Comparison of ENCODE assay signal across 8 mouse cellular contexts in genomic region chr14:118922251-118922650, GRCm38 (mm10). TPM values are rescaled to one million over a fixed set of nuclear protein-coding genes. Genes with fewer than 3 reads are reported as not detected.
DNase-seq lines count a peak whose midpoint lies in the region; ATAC-seq lines count a peak whose summit lies in the region.

No protein-coding gene starts in this region.

- H3K9ac ChIP-seq in heart, embryonic 12.5 days = peak overlapping the region; percentile 46
- H3K9ac ChIP-seq in forebrain, embryonic 14.5 days (ENCODE audit: low read length) = peak overlapping the region; percentile 67
- no peak overlapping the region for H3K9ac ChIP-seq in liver, embryonic 15.5 days

- no peak for DNase-seq in heart, postnatal 25 days (ENCODE audit: low spot score)
- peak; percentile 14 for DNase-seq in ES-CJ7 (ENCODE audit: low read depth, low spot score)
- peak; percentile 42 for DNase-seq in forebrain, embryonic 14.5 days (ENCODE audit: low spot score)
- DNase-seq in layer of hippocampus, postnatal 25 days (ENCODE audit: extremely low spot score in 1 of 2, low spot score in 1 of 2) = no peak
- no peak for DNase-seq in urinary bladder, postnatal 14 days (ENCODE audit: low spot score)
- DNase-seq in adrenal gland, postnatal 25 days = no peak

- intact Hi-C loops in heart, postnatal 25 days (cut with DNase I) = no loop called here

- H3K36me3 ChIP-seq in heart, embryonic 12.5 days = peaks cover 6% of the 10 kb centered on the region; the same call in 1 of the 2 replicates
- H3K36me3 ChIP-seq in forebrain, embryonic 14.5 days (ENCODE audit: control insufficient read depth, insufficient read depth, low read length) = peaks cover 18% of the 10 kb centered on the region; the same call in 1 of the 2 replicates
- no peaks in the 10 kb centered on the region for H3K36me3 ChIP-seq in liver, embryonic 15.5 days (replicated peaks)

- H3K4me3 ChIP-seq in heart, embryonic 12.5 days = peak overlapping the region; percentile 43
- H3K4me3 ChIP-seq in forebrain, embryonic 14.5 days (ENCODE audit: low read depth, low read length) = peak overlapping the region; percentile 57
- peak overlapping the region; percentile 37 for H3K4me3 ChIP-seq in liver, embryonic 15.5 days (replicated peaks)

- peak overlapping the region; percentile 83 for H3K4me2 ChIP-seq in heart, embryonic 12.5 days
- peak overlapping the region; percentile 61 for H3K4me2 ChIP-seq in forebrain, embryonic 14.5 days (ENCODE audit: low read length)
- H3K4me2 ChIP-seq in liver, embryonic 15.5 days = peak overlapping the region; percentile 58

- WGBS in heart, embryonic 12.5 days = 26% methylated on average over 22 of the region's 22 CpGs
- 29% methylated on average over 22 of the region's 22 CpGs for WGBS in forebrain, embryonic 14.5 days
- 22% methylated on average over 22 of the region's 22 CpGs for WGBS in liver, embryonic 15.5 days (ENCODE audit: insufficient replicate concordance)

- H3K27ac ChIP-seq in heart, embryonic 12.5 days (ENCODE audit: poor library complexity, severe bottlenecking) = no peak overlapping the region
- H3K27ac ChIP-seq in forebrain, embryonic 14.5 days (ENCODE audit: low read depth, low read length) = no peak overlapping the region
- H3K27ac ChIP-seq in liver, embryonic 15.5 days (replicated peaks) = no peak overlapping the region

- peaks cover 20% of the 10 kb centered on the region; the same call in 1 of the 2 replicates for H3K27me3 ChIP-seq in heart, embryonic 12.5 days (replicated peaks)
- H3K27me3 ChIP-seq in forebrain, embryonic 14.5 days (replicated peaks; ENCODE audit: control insufficient read depth, insufficient read depth, low read length) = no peaks in the 10 kb centered on the region
- H3K27me3 ChIP-seq in liver, embryonic 15.5 days = peaks cover 70% of the 10 kb centered on the region

- H3K4me1 ChIP-seq in heart, embryonic 12.5 days (replicated peaks) = peaks cover 25% of the 10 kb centered on the region
- H3K4me1 ChIP-seq in forebrain, embryonic 14.5 days (ENCODE audit: control insufficient read depth, insufficient read depth, low read length) = peaks cover 42% of the 10 kb centered on the region
- peaks cover 14% of the 10 kb centered on the region for H3K4me1 ChIP-seq in liver, embryonic 15.5 days (replicated peaks)

- H3K9me3 ChIP-seq in heart, embryonic 12.5 days (replicated peaks) = no peaks in the 10 kb centered on the region
- no peaks in the 10 kb centered on the region for H3K9me3 ChIP-seq in forebrain, embryonic 14.5 days (replicated peaks; ENCODE audit: control insufficient read depth, low read length)
- H3K9me3 ChIP-seq in liver, embryonic 15.5 days (replicated peaks) = no peaks in the 10 kb centered on the region

- ATAC-seq in heart, embryonic 12.5 days (ENCODE audit: insufficient number of reproducible peaks, low FRiP score) = 0 out of 2 replicates have a peak, but pooled peaks have one; percentile 2
- no peak for ATAC-seq in forebrain, embryonic 14.5 days
- ATAC-seq in liver, embryonic 15.5 days (ENCODE audit: insufficient read depth) = no peak

RNA-seq across cellular contexts. Expression of gene Dzip1, which starts 3.0 kb away (rescaled TPM):
- polyA plus RNA-seq in heart, embryonic 12.5 days (2016; fragmentation: Nextera tagmentation; extraction: Ambion mirVana) = 9.3 and 10.1 TPM in 2 replicates
- total RNA-seq in heart, postnatal 25 days (2021) = 1 to 10 TPM; 2.2 to 2.3 TPM
- polyA plus RNA-seq in forebrain, embryonic 14.5 days (2014; fragmentation: Nextera tagmentation; extraction: Ambion mirVana) = 30.2 and 40.4 TPM in 2 replicates
- polyA plus RNA-seq in liver, embryonic 15.5 days (2015; fragmentation: Nextera tagmentation; extraction: Ambion mirVana) = 1.6 and 1.9 TPM in 2 replicates
- total RNA-seq in layer of hippocampus, postnatal 25 days (2021) = 100 to 1,000 TPM in 1 of 2 experiments, 10 to 100 TPM in 1; 91.1 to 112 TPM
- total RNA-seq in adrenal gland, postnatal 25 days (2021) = 16.0 and 22.7 TPM in 2 replicates

RNA-seq across cellular contexts. Expression of gene Dnajc3, which starts 15.5 kb away (rescaled TPM):
- 32.7 and 33.1 TPM in 2 replicates for polyA plus RNA-seq in heart, embryonic 12.5 days (2016; fragmentation: Nextera tagmentation; extraction: Ambion mirVana)
- 10 to 100 TPM; 28.8 to 33.1 TPM for total RNA-seq in heart, postnatal 25 days (2021)
- polyA plus RNA-seq in forebrain, embryonic 14.5 days (2014; fragmentation: Nextera tagmentation; extraction: Ambion mirVana) = 18.8 and 21.5 TPM in 2 replicates
- 29.7 and 32.4 TPM in 2 replicates for polyA plus RNA-seq in liver, embryonic 15.5 days (2015; fragmentation: Nextera tagmentation; extraction: Ambion mirVana)
- total RNA-seq in layer of hippocampus, postnatal 25 days (2021) = 10 to 100 TPM; 32.0 to 37.3 TPM
- 58.1 and 60.6 TPM in 2 replicates for total RNA-seq in adrenal gland, postnatal 25 days (2021)

Comparison
In these comparisons a context has a peak if more than half of its experiments do, and no peak if none do; other contexts are left out.
1. DNase-seq: peak in ES-CJ7 (single experiment) and forebrain, embryonic 14.5 days (single experiment); none in heart, postnatal 25 days (single experiment), layer of hippocampus, postnatal 25 days (0 of 2), urinary bladder, postnatal 14 days (single experiment) and adrenal gland, postnatal 25 days (single experiment).
2. Peak in every context shown above with its lines, with median percentiles within 50 percentile points of each other: H3K4me2 ChIP-seq and H3K4me3 ChIP-seq.